Mouse (Mus musculus): ENCODE measurements around the gene D7Ertd443e. TPM values are rescaled to one million over a fixed set of nuclear protein-coding genes. Genes with fewer than 3 reads are reported as not detected.

The D7Ertd443e gene
- not detected for total RNA-seq (2023)

DNA sequence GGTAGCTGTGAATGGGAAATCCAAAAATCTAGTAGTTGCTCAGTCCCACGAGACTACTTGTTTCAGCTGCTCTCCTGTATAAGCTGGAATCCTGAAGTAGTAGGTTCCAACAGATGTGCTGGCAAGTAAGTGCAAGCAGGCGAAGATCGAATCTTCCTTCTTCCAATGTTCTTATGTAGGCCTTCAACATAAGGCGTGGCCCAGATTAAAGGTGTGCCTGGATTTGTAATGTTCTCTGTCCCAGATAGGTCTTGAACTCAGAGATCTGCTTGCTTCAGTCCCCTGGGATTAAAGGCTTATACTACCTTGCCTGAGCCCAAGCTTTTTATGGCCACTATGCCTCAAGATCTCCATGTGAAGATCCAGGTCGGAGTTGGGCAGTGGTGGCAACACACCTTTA is at the start of gene D7Ertd443e:
TSS of gene D7Ertd443e (minus strand) at position 101 of the 400 bp plus-strand sequence.

GRCm38 (mm10) chr7:134231378-134232346 is 153.8 kb downstream of the D7Ertd443e start, which contains the start of gene Adam12:
Adam12 (minus strand) TSS chr7:134232146.

Other genes starting within 250 kb of the D7Ertd443e start
- not detected for gene Adam12, start 153.5 kb downstream of the D7Ertd443e start, total RNA-seq (2023)

Measured in CD4-positive naive resting alpha-beta T cell, adult 76 days (primary cell).